Mouse (Mus musculus) ovary, postnatal 36 days (tissue): ENCODE results near the gene Syne2.

Experiments used
- DNase-seq: peaks from one replicate; pipeline ENCODE4 v3.0.0; 2022; ENCODE audit warnings: low spot score, mixed read lengths

Gene Syne2

GRCm38 (mm10) chr12:76046561-76046960 lies 228.6 kb downstream of the Syne2 start:
- DNase-seq, result no peak

GRCm38 (mm10) chr12:76047921-76048320 lies 230.0 kb downstream of the Syne2 start:
- DNase-seq, result no peak

GRCm38 (mm10) chr12:76048672-76049071 lies 230.7 kb downstream of the Syne2 start:
- DNase-seq, result no peak

- DNase-seq, result no peak
Observed at GRCm38 (mm10) chr12:76049343-76049742, 231.4 kb downstream of the Syne2 start.

GRCm38 (mm10) chr12:76051879-76052278 lies 233.9 kb downstream of the Syne2 start:
- DNase-seq, result no peak

GRCm38 (mm10) chr12:76054653-76055052 lies 236.7 kb downstream of the Syne2 start:
- DNase-seq, result peak; percentile 14

GRCm38 (mm10) chr12:76063001-76063400 lies 245.1 kb downstream of the Syne2 start:
- no peak for DNase-seq

- no peak for DNase-seq
Observed at GRCm38 (mm10) chr12:76070386-76070785, 252.5 kb downstream of the Syne2 start.

- DNase-seq, result no peak
Observed at GRCm38 (mm10) chr12:76071935-76072849, 254.3 kb downstream of the Syne2 start.

GRCm38 (mm10) chr12:76073066-76073826 lies 255.3 kb downstream of the Syne2 start:
- no peak for DNase-seq

GRCm38 (mm10) chr12:76073981-76074380 lies 256.0 kb downstream of the Syne2 start:
- DNase-seq, result no peak

GRCm38 (mm10) chr12:76080876-76081556 lies 263.1 kb downstream of the Syne2 start:
- no peak for DNase-seq

GRCm38 (mm10) chr12:76081557-76082211 lies 263.8 kb downstream of the Syne2 start:
- no peak for DNase-seq

- DNase-seq, result no peak
Observed at GRCm38 (mm10) chr12:76085066-76085465, 267.1 kb downstream of the Syne2 start.

- no peak for DNase-seq
Observed at GRCm38 (mm10) chr12:76085956-76086905, 268.3 kb downstream of the Syne2 start.

GRCm38 (mm10) chr12:76087025-76087424 lies 269.1 kb downstream of the Syne2 start:
- no peak for DNase-seq

- no peak for DNase-seq
Observed at GRCm38 (mm10) chr12:76092789-76093466, 275.0 kb downstream of the Syne2 start.

- no peak for DNase-seq
Observed at GRCm38 (mm10) chr12:76093613-76094588, 276.0 kb downstream of the Syne2 start.
